Mouse (Mus musculus) T-helper 1 cell (primary cell): ENCODE results near the gene Kctd17.

Experiments used
- in situ Hi-C: fragments of 300-600 bp; cut with MboI, MseI; formaldehyde crosslinking; loops from one replicate; pipeline ENCODE4 v1.15.1; 2025; ENCODE audit warnings: high pct_unique_total_duplicates

Kctd17 gene

DNA sequence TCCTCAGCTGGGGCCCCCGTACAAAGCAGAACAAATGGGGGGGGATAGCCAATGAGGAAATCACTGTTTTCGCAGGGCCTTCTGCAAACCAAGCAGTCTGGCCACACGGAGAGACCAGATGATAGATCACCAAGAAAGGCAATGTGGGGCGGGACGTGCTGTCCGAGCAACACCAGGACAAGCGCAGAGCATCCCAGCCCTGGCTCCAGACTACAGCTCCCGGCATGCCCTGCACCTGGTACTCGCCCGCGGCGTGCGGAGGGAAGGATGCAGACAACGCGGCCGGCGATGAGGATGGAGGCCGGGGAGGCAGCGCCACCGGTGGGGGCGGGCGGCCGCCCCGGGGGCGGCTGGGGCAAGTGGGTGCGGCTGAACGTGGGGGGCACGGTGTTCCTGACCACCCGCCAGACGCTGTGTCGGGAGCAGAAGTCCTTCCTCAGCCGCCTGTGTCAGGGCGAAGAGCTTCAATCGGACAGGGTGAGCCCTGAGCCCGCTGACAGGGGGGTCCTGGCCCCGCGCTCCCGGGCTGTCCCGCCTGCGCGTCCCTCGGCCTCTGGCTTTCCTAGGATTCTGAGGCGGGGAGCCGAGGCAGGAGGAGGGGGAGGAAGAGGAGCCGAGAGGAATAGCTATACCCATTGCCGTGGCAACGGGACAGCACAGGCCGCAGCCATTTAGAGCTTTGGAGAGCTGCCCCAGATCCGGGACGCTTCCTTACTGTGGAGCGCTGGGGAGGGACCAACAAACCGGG is at the start of gene Kctd17:
Gene Kctd17 (plus strand): TSS at position 174 of the 748 bp plus-strand sequence.
- in situ Hi-C loops: no loop called here

DNA sequence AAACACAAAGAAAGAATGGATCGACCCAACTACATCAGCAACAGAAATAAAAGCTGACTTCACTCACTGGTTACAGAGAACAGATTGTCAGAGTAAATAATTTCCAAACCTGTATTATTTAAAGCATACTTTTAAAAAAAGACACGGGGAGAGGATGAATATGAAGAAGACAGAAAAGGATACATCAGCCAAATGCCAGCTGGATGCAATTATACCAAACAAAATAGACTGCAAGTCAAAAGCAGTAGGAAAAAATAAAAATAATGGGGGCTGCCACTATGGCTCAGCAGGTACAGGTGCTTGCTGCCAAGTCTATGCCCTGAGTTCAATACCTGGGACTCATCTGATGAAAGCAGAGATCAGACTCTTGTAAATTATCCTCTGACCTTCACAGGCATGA is 48.2 kb upstream of the Kctd17 start:
- in situ Hi-C loops: no loop called here

DNA sequence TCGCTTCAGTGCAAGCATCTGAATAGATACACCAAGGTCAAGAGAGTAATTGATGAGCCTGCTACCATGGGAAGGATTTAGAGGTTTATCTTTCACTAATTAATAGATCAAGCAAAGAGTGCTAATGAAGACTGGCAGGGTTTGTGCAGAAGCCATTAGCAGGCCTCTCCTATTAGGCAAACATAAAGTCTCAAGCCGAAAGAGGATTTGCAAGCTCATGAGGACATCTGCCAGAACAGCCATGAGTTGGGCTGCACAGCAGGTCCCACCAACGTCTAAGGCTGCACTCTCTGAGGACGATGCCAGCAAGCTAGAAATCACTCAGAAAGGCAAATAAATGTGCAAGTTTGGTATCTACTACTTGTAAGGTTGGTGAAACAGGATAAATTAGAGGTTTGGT is 47.6 kb upstream of the Kctd17 start:
- in situ Hi-C loops: no loop called here

DNA sequence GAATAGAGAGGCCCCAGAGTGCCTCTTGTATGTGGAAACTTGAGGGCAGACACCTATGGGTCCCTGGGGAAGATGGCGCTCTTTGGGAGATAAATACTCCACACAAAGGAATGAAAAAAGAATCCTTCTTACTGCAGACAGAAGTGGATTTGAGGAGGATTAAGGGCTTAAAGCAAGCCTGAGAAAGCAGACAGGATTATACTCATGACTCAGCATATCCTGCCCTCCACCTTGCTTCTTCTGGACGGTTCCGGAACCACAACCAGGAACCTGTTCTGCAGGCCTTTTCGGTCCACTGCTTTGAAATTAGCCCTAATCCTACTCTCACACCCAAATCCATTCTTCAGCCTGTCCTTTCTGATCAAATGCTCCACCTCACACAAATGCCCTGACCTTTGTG is 46.2 kb upstream of the Kctd17 start:
- in situ Hi-C loops: no loop called here

DNA sequence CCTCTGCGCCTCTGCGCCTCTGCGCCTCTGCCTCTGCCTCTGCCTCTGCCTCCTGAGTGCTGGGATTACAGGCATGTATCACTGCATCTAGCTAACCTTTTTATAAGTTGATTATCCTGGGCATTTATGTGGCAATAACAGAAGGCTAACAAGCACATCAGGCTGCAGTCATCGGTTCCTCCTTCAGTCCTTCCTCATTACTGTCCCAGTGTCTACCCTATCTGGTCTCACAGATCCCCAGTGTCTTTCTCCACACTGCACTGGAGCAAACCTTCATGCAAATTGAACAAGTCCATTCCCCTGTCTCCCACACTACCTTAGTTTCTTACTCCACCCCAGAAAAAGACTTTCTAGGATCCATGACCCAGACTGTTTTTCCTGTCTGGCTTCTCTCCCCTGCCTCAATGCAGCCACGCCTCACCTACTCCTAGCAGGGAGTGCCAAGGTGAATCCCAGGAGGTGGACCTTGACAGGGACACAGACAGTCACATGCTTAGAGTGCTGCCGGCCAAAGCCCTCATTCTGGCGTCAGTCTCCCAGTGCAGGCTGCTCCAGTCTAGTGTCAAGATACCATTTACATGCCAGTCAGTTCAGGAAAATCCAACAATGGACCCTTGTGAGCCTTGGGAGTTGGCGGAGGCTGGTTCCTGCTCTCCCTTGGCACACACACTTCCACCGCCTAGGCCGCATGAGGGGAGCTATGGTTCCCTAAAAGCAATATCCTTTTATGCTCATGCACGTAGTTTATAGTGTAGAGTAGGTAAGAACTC is 44.7 kb upstream of the Kctd17 start:
- in situ Hi-C loops: no loop called here

DNA sequence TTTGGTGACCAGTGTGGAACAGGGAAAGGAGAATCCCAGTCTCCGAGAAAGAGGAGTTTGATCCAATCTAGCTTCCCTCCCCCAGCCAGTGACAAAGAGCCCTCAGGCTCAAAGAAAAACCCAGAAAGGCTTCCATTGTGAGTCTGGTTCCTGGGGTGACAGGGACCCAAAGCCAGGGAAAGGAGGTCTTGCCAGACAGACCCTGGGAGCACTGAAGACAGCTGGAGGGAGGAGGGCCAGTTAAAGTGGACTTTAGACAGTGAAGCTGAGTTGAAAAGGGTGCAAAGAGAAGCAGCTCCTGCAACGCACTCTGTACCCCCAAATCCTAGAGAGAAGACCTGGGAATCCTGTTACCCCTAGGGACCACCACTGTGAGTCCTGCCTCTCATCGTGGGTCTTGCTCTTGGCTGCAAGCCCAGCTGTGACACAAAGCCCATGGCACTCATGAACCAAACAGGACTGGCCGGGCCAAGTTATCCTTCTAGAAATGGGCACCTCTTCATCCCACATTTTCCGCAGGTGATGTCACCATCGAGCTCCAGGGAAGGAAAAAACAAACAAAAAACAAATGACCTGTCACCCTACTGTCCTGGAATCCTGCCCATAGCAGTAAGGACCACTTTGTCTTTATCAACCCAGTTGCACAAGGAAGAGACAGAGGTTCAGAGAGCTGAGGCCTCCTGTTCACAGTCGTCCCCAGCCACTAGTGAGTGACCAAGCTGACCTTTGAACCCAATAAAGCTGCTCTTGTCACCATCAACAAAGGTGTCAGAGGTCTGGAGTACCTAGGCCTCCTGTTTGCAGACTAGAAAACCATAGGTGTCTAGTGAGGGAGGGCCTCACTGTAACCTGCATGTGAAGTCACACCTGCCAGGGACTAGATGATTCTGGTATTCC is 43.9 kb upstream of the Kctd17 start:
- in situ Hi-C loops: no loop called here

DNA sequence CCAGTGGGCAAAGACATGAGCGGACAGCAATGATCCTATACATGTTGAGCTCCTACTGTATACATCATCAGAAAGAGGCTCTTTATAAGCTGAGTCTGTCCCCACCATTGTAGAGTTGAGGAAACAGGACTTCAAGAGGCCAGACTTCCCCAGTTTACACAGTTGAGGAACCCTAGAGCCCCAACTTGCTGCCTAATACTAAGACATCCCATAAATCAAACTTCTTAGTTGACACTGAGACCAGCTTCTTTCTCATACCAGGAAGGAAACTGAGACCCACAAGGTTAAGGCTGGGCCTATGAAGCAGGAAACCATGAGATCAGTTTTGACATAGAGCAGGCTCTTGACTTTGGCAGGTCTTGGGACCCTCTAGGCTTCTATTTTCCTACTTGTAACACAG is 42.8 kb upstream of the Kctd17 start:
- in situ Hi-C loops: no loop called here

DNA sequence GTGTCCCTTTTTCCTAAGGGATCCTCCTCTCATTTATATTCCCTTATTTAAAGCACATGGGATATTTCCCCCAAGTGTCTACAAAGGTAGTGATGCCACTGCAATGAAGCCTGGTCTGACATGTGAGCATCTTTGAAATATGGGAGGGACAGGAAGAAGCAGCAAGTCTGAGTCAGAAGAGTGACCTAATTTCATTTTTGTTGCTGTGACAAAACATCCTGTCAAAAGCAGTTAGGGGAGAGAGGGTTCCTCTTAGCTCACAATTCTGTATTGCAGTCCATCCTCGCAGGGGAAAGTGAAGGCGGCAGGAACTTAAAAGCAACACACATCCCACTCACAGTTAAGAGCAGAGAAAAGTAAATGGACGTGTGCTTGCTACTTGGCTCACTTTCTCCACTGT is 37.5 kb upstream of the Kctd17 start:
- in situ Hi-C loops: no loop called here

DNA sequence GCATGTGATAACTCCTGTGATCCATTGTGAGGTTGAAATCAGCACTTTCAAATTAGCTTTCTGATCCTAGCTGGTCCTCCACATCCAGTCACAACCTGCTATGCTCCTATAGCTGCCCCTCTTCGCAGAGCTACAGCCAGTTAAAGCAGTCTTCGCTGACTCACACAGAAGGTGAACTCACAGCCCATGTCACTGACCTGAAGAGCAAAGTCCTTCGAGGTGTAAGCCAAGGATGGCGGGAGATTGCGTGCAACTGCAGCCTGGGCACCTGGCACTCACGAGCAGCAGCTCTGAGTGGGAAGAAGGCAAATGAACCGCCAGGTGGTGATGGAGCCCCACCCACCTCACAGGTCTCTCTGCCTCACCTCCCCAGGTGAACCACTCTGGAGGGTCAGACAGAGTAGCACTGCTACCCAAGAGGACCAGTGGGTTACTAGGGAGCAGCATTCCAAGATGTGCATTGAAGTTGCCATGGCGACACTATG is 32.8 kb upstream of the Kctd17 start, which contains the start of gene Tex33:
Gene Tex33 (minus strand): TSS at position 435 of the 485 bp plus-strand sequence.
- in situ Hi-C loops: no loop called here

DNA sequence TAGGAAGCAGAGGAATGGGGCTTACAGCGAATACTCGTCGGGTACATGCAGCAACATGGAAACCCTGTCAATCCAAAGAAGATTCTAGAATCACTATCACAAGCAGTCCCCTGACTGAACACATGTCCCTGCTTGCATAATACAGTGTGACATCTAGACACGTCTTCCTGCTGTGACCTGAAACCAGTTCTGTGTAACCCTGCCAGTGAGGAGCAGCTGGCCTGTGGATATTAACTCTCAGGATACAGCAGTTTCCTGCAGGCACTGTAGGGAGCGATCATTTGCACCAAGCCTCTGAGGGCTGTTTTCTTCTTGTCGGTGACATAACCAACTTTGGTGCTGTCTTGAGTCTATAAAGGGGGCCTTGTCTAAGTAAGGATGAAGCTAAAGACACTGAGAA is 27.0 kb upstream of the Kctd17 start:
- in situ Hi-C loops: no loop called here

DNA sequence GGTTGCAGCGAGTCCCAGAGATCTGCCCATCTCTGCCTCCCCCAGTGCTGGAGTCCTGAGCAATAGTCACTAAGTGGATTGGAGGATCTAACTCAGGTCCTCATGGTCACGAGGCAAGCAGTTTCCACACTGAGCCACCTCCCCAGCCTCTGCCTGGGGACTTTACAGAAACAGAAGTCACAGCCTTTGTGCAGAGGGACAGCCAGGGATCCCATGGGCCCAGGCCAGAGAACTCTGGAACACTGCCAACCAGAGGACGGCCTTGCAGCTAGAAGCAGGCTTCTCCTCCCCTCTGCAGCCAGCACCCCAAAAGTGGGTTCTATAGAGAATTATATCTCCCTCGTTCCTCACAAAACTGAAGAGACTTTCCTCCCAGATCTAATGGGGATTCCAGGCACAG is 26.4 kb upstream of the Kctd17 start:
- in situ Hi-C loops: no loop called here

DNA sequence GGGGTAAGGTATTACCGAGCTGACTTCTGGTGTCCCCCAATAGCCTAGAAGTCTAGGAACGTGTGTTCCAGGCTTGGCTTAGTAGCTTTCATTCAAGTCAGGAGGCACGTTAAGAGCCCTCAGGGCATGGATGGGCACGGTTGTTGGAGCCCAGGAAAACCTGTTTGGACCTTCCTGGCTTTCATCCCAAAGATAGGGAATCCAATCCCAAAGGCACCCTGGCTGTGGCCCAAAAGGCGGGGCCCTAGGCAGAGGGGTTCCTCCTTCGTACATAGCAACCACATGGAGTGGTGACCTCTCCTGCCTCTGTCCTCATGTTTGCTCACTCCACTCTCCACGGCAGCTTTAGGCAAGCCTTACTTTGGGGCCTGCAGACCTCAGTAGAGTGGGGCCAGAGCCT is 25.9 kb upstream of the Kctd17 start:
- in situ Hi-C loops: no loop called here

DNA sequence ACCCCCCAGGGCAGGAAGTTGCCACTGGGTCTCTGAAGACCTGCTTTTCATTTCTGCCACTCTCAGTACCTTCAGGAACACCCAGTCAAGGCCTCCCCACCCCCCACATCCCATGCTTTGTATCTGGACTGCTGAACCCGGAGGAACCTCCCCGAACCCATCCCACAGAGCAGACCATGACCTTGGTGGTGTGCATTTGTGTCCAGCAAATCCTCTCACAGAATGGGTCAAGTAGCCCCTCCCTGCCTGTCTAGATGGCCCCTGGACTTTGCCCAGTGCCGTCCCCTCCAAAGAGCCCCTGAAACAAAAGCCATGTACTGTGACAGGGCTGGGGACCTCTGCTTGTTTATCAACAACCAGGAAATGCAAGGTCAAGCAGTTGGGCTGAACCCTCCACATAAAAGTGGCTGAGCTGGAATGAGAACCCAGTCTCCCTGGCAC is 25.0 kb upstream of the Kctd17 start:
- in situ Hi-C loops: no loop called here

DNA sequence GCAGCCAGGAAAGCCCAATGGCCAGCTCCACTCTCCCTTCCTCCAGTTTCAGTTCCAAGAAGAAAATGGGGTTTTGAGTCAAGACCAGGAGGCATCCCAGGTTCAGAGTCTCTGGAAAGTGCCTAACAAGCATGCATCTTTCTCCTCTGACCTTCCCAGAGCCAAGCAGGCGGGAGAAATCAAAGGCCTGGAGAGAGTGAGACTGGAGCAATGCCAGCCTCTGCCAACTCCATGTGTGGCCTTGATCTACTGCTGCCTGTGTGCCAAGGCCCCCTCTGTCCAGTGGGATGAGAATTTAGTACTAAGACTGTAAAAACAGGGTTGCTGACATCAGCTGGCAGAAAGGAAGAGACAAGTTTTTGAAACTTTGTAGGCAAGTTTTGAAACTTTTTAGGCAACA is 24.5 kb upstream of the Kctd17 start:
- in situ Hi-C loops: no loop called here

DNA sequence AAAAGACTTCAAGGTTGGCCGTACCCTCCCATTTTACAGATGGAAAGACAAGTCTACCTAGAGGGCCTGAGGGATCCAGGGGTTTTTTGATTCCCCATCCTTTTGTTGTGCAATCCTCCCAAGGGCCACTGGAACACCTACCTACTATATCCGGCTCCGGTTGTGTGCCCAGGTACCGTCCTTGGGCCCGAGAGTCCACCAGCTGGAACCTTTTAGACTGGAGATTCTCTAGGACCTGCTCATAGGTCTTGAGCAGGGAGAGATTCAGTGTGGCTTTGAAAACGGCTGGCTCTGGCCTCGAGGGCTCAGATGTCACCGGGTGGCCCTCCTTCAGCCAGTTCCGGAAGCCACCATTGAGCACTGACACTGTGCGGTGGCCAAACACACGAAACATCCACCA is 23.3 kb upstream of the Kctd17 start:
- in situ Hi-C loops: no loop called here

DNA sequence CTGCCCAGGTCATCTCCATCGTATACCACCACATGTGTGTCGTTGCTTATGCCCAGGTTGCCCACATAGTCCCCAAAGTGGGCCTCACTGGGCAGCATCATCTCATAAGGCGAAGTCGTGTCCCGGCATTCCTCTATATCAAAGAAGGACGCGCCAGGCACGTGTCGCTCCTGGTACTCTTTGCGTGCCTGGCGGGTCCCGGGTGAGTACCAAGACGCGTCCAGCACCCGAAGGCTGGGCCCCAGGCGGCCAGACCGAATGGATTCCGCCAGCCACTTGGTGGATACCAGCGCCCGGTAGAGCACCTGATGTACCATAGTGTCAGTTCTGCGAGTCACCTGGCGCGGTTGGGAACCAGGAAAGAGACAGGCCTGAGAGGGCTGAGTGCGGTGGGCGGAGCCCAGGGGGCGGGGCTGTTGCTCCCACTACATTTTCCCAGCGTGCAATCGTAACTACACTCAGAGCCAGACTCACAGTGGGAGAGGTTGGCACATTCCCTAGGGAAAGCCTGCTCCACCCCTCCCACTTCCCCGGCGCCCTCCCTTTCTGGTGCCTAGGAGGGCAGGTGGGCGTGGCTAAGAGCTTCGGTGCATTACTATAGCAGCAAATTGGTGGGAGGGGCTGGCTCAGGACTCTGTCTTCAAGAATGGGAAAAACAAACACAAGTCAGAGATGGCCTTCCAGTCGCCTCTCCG is 22.7 kb upstream of the Kctd17 start, which contains the start of gene Tst:
Gene Tst (minus strand): TSS at position 391 of the 695 bp plus-strand sequence.
- in situ Hi-C loops: no loop called here

DNA sequence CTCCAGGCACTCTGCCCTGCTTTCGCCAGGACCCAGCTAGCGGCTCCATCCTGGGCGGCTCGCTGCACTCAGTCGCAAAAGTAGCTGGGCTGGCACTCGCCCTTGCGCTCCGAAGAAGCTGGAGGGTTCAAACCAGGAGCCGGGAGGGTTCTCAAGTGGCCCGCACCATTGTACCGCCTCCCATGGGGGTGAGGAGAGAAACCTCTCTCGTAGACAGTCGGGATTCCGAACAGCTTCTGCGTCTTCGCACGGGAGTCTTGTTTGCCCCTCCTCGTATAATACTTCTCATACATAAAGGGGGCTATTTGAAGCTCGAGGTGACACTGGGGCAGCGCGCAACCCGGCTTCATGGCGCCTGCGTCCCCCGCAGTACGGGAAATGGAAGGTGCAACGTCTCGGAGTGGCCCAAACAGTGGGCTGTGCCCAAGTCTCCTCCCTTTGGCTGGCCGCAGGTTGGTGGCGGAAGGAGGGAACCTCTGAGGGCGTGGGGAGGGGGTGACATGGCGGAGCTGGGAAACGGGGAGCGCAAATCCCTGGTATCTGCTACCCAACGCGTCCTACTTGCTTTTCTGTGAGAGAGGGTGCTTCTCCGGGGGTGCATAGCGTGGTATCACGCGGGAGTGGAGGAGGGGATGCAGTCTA is 21.9 kb upstream of the Kctd17 start, which contains the start of gene Mpst:
Gene Mpst (plus strand): TSS at position 124 of the 642 bp plus-strand sequence.
- in situ Hi-C loops: no loop called here

DNA sequence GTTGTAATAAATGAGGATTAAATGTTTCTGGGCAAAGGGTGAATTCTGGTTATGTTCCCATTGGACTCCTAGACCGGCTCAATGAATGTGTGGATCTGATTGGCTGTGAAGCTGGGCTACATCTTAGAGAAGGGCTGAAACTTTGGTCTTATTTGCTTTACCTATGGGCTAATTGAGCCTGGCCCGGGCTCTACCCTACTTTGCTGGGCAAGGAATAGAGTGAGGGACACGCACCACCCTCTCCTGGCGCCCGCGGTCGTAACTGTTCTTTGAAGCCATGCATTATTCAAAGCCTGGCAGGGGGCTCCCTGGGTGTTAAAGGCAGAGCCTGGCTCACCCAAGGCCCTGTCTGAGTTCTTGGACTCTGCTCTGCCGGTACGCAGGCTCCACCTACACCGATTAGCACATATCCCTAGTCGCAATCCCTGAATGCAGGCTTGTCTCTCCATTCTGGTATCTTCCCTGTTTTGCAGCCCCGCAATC is 18.8 kb upstream of the Kctd17 start:
- in situ Hi-C loops: no loop called here

DNA sequence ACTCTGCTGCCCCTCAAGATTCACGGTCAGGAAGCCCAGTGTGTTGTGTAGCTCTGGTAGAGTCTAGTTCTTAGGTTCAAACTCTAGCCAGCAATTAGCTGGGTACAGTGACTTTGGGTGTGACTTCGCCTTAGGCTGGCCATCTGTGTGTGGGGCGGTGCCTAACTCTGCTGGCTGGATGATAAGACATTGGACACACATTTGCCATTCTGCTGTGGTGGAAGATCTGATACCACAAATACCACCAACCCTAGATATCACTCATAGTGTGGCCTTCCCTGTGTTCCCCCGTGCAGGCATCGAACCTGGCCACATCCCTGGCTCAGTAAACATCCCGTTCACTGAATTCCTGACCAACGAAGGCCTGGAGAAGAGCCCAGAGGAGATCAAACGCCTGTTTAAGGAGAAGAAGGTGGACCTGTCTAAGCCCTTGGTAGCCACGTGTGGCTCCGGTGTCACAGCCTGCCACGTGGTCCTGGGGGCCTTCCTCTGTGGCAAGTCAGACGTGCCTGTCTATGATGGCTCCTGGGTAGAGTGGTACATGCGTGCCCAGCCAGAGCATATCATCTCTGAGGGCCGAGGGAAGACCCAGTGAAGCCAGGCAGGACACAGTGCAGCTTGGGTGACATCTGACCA is 15.2 kb upstream of the Kctd17 start:
- in situ Hi-C loops: no loop called here

DNA sequence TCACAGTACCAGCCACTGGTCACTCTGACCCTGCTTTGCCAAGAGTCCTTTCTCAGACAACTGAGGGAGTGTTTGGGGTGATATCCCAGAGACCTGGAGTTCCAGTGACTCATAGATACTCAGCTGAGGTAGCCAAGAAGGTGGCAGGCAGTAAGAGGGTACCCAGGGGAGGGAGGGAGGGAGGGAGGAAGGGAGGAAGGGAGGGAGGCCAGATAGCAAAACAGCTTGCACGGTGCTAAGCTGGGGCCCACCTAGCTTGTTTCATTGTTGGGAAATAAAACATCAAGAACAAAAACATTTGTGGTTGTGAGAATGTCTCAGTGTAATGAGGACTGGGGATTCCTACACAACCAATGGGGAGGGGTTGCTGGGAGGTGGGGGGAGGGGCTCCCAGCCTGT is 14.6 kb upstream of the Kctd17 start:
- in situ Hi-C loops: no loop called here
